Mouse (Mus musculus): ENCODE results near the gene Chrdl2. TPM values are rescaled to one million over a fixed set of nuclear protein-coding genes. Genes with fewer than 3 reads are reported as not detected.

Chrdl2 gene
- polyA plus RNA-seq, 1 experiment from 2014 or later, result 0.14 TPM

DNA sequence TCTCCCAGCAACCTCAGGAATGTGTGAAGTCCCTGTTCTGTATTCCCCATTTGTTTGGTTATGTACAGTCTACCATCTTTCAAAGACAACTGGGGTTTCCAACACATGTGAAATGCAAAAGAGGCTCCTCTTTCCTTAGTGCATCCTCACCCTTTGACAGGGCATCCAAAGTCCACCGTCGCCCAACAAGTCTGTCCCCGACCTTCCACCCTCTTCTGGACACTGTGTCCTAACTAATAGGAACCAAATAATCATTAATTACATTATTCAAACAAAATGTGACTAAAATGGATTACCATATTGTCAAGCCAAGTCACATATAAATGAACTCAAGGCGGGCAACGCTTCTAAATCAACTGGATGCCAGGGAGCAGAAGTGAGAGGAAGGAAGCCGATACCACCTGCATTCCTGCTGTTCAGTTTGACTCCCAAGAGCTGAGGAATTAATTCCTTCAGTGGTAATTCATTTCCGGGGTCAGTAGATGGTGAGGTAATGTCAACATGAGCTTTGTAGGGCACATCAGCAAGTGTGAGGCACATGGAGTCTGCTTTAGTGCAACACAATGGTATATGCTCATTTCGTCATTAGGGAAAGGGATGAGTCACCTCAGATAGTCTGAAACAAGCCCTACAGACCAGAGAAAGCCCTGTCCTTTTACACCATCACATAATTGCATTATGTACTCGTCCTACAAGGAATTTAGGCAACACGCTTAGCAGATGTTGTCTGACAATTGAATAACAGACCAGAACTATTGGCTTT lies 31.6 kb upstream of the Chrdl2 start:
- WGBS, result 83% methylated on average over 10 of the region's 10 CpGs
- Histone ChIP-seq H3K9me3 (replicated peaks) (no peaks in the 10 kb centered on the region), H3K27ac (no peak overlapping the region), H3K36me3 (peaks cover 9% of the 10 kb centered on the region), H3K4me3 (no peak overlapping the region), H3K27me3 (ENCODE audit: low read depth, poor library complexity, severe bottlenecking) (no peaks in the 10 kb centered on the region), H3K4me1 (peaks cover 29% of the 10 kb centered on the region)
- peak; percentile 17 for DNase-seq (ENCODE audit: low spot score)

DNA sequence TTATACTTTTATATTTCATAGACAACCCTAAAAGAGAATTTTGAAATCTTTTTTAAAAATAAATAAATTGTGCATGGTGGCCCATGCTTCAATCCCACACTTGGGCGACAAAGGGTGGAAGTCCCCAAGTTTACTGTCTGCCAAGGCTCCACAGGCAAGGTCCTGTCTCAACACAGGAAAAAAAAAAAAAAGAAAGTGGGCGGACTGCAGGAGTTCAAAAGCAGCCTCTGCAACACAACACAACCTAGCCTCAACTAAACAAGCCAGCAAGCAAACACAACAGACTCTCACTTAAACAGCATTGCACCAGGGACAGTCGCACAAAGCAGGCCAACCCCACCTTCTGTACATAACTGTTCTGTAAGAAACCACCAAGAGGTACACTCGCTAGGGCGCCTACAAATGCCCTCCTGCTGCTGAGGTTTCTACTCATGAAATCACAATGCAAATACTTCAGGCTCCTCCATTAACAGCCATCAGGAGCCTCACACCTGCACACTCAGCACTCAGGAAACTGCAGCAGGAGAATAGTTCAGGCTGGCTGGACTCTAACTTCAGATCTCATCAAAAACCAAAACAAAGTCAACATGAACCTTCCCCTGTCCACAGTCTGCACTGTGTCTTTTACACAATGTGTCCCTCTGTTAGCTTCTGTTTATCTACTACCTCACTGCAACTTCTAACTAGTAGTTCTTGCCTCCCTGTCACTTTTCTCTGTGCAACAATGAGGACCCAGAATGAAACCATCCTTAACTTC lies 30.0 kb upstream of the Chrdl2 start:
- peaks cover 9% of the 10 kb centered on the region for H3K36me3 ChIP-seq
- H3K4me1 ChIP-seq, result peaks cover 33% of the 10 kb centered on the region
- H3K4me3 ChIP-seq, result no peak overlapping the region
- H3K27me3 ChIP-seq (ENCODE audit: low read depth, poor library complexity, severe bottlenecking), result no peaks in the 10 kb centered on the region
- DNase-seq (ENCODE audit: low spot score), result peak; percentile 17
- H3K9me3 ChIP-seq (replicated peaks), result no peaks in the 10 kb centered on the region
- H3K27ac ChIP-seq, result no peak overlapping the region
- WGBS, result 87% methylated on average over 5 of the region's 5 CpGs

DNA sequence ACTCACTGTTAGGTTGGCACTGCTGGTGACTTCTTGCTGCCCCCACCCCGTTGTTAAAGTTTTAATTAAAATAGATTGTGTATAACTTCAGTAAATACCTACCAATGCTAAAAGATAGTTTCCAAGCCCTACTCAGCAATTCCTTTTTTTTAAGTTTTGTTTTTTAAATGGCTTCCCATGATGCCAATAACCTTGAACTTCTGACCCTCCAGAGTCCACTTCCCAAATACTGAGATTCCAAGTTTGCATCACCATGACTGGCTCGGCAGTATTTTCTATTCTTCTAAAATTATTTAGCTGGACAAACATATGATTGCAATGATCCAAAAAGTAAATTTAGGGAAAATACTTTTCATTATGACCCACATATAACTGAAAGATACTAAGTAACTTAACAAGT lies 27.9 kb upstream of the Chrdl2 start:
- Histone ChIP-seq H3K4me1 (peaks cover 27% of the 10 kb centered on the region), H3K9me3 (replicated peaks) (no peaks in the 10 kb centered on the region), H3K27me3 (ENCODE audit: low read depth, poor library complexity, severe bottlenecking) (no peaks in the 10 kb centered on the region), H3K27ac (no peak overlapping the region), H3K36me3 (peaks cover 9% of the 10 kb centered on the region), H3K4me3 (no peak overlapping the region)
- WGBS, result 91% methylated on average over 2 of the region's 2 CpGs
- DNase-seq (ENCODE audit: low spot score), result peak; percentile 5

DNA sequence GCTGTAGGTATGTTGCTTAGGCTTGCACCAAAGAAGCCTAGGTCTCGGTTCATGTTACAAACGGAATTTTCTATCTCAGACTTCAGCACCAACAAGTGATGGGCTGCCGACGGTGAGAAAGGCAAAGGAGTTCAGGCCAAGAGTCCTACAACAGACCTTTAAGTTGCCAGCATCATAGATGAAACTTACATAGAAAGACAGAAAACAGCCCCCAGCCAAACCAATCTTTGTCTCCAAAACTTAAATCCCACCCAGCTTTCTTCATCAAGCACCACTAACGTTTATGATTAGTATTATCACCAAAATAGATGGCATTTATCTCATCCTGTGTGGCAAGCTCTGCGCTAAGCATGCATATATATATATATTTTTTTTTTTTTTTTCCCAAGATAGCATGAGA lies 26.9 kb upstream of the Chrdl2 start:
- peak overlapping the region; percentile 97 for H3K4me3 ChIP-seq
- H3K36me3 ChIP-seq, result peaks cover 9% of the 10 kb centered on the region
- H3K27ac ChIP-seq, result peak overlapping the region; percentile 99
- H3K4me1 ChIP-seq, result peaks cover 24% of the 10 kb centered on the region
- no peak for DNase-seq (ENCODE audit: low spot score)
- no peaks in the 10 kb centered on the region for H3K27me3 ChIP-seq (ENCODE audit: low read depth, poor library complexity, severe bottlenecking)
- no peaks in the 10 kb centered on the region for H3K9me3 ChIP-seq (replicated peaks)
- WGBS, result 14% methylated on average over 6 of the region's 6 CpGs

DNA sequence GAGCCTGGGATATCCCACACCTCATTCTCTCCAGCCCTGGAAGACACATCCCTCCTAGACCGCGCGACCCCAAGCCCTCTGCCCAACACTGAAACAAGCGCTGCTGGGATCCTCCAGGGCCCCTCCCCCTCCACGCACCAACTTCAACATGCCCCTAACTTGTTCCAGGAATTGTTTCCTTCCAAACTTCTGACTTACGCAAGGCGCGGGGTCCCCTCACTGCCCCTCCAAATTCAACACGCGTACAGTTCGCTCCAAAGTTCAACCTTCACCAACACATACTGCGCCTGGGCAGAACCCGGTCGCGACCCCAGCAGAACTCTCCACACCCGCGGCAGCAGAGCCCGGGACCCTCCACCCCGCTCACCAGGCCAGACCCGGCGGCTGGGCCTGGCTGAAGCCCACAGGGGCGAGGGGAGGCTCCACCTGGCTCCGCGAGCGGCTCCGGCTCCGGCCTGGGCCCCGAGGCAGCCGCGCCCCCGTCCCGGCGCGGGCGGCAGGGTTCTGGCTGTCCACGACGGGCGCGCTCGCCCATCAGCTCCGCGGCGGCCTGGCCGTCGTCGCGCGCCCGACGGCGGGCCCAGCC lies 26.3 kb upstream of the Chrdl2 start:
- Histone ChIP-seq H3K4me1 (peaks cover 19% of the 10 kb centered on the region), H3K27ac (peak overlapping the region; percentile 99), H3K27me3 (ENCODE audit: low read depth, poor library complexity, severe bottlenecking) (no peaks in the 10 kb centered on the region), H3K36me3 (peaks cover 9% of the 10 kb centered on the region), H3K4me3 (peak overlapping the region; percentile 97), H3K9me3 (replicated peaks) (no peaks in the 10 kb centered on the region)
- peak; percentile 82 for DNase-seq (ENCODE audit: low spot score)
- 0% methylated on average over 51 of the region's 51 CpGs for WGBS

DNA sequence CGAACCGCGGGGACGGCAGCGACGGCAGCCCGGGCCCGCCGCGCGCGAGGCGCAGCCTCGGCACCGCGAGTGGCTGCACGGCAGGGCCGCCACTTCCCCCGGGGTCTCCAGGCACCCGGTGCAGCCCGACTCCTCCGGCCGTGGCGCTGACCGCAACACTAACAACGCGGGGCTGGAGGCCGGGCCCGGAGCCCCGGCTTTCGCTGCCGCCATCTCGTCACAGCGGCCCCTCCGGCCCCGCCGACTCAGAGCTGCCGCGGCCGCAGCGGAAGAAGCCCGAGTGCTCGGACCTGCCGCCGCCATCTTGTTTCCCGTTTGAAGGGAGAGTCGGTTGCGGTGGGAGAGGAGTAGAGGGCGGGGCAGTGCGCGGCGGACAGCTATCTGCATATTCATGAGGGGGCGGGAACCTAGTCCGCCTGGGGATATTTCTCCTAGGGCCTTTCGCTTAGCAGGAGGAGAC lies 25.8 kb upstream of the Chrdl2 start, which contains the start of gene Rnf169:
Gene Rnf169, minus strand, starts transcription at position 317 of the 460 bp plus-strand sequence.
- H3K4me3 ChIP-seq, result peak within 1 kb of the TSS; percentile 97
- H3K9me3 ChIP-seq (replicated peaks), result no peaks in the 10 kb centered on the region
- under 1% methylated on average over 55 of the region's 55 CpGs for WGBS
- peaks cover 18% of the 10 kb centered on the region for H3K4me1 ChIP-seq
- H3K27me3 ChIP-seq (ENCODE audit: low read depth, poor library complexity, severe bottlenecking), result no peaks in the 10 kb centered on the region
- peak within 1 kb of the TSS; percentile 99 for H3K27ac ChIP-seq
- DNase-seq (ENCODE audit: low spot score), result peak; percentile 91
- H3K36me3 ChIP-seq, result peaks cover 9% of the 10 kb centered on the region

DNA sequence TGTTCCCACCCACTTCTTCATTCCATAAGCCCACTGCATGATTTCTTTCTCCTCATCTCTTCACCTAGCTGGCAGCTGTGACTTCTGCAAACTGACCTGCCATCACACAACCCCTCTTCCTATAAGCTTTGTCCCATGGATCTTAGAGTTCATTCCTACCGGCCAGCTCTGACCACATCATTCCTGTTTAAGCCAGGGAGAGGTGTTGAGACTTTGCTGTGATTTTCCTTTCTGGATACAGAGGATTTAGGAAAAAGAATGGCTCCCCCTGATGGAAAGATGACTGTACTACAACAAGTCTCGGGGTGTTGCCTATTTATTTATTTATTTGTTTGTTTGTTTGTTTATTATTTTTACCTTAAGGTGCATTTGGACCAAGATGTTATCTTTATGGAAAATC lies 24.7 kb upstream of the Chrdl2 start:
- Histone ChIP-seq H3K4me1 (peaks cover 15% of the 10 kb centered on the region), H3K9me3 (replicated peaks) (no peaks in the 10 kb centered on the region), H3K27ac (peak overlapping the region; percentile 99), H3K4me3 (no peak overlapping the region), H3K36me3 (peaks cover 9% of the 10 kb centered on the region), H3K27me3 (ENCODE audit: low read depth, poor library complexity, severe bottlenecking) (no peaks in the 10 kb centered on the region)
- DNase-seq (ENCODE audit: low spot score), result peak; percentile 46
- WGBS, result 10% methylated on average over 2 of the region's 2 CpGs

DNA sequence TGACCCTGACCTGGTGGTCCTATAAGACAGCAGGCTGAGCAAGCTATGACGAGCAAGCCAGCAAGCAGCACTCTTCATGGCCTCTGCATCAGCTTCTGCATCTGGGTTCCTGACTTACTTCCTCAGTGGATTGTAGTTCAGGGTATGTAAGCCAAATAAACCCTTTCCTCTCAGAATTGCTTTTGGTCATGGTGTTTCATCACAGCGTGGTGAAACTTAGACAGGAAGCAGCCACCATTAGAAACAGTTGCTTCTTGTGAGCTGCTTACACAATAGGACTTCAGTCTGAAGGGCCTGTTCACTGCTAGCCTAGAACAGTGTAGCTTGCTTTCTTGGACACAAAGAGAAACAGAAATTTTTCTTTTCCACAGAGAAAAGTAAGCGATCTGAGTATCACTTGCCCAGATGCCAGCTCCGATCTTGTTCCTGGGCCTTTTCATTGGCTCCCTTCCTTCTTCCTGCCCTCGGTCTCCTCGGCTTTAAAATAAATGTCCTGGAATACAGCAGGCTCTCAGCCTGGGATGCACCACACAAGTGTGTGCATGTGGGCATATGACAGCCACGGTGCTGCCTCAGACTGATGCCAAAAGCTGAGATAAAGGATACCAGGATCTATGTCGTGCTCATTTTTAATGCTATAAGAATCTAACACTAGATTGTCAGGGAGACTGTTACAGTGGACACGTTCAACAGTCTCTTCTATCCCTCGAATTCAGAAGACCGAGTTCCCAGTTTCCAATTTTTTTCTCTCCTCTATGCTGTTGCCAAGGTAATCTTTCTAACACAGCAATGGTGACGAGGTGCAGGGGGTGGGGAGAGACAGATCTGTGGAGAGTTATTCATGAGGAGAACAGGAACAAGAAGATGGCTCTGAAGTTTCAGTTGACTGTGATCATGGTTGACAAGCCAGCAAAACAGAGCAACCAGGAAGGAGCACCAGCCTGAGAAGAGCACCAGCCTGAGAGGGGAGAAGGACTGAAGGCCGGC lies 23.4 kb upstream of the Chrdl2 start:
- WGBS, result 86% methylated on average over 13 of the region's 13 CpGs
- Histone ChIP-seq H3K9me3 (replicated peaks) (no peaks in the 10 kb centered on the region), H3K4me3 (no peak overlapping the region), H3K27me3 (ENCODE audit: low read depth, poor library complexity, severe bottlenecking) (0 out of 2 replicates have a peak, but pooled peaks cover 6% of the 10 kb centered on the region), H3K27ac (no peak overlapping the region), H3K4me1 (peaks cover 15% of the 10 kb centered on the region), H3K36me3 (0 out of 2 replicates have a peak, but pooled peaks cover under 1% of the 10 kb centered on the region)
- DNase-seq (ENCODE audit: low spot score), result no peak

DNA sequence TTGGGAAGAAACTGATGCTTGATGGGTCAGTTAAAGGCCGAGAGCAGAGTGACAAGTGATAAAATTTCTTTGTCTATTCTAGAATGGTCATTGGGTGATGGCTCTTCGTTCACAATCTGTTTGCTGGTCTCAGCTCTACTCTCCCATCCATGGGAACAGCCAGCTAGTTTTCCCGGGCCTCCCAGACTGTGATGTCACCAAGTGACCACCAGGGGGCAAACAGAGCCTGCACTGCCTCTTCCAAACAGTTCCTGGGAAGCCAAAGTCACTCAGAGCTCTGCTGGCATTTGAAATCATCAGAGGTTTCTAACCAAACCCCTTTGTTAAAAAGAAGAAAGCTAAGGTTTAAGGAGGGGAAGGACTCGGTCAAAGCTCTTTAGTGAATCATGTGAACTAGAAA lies 17.2 kb upstream of the Chrdl2 start:
- 9% methylated on average over 4 of the region's 4 CpGs for WGBS

DNA sequence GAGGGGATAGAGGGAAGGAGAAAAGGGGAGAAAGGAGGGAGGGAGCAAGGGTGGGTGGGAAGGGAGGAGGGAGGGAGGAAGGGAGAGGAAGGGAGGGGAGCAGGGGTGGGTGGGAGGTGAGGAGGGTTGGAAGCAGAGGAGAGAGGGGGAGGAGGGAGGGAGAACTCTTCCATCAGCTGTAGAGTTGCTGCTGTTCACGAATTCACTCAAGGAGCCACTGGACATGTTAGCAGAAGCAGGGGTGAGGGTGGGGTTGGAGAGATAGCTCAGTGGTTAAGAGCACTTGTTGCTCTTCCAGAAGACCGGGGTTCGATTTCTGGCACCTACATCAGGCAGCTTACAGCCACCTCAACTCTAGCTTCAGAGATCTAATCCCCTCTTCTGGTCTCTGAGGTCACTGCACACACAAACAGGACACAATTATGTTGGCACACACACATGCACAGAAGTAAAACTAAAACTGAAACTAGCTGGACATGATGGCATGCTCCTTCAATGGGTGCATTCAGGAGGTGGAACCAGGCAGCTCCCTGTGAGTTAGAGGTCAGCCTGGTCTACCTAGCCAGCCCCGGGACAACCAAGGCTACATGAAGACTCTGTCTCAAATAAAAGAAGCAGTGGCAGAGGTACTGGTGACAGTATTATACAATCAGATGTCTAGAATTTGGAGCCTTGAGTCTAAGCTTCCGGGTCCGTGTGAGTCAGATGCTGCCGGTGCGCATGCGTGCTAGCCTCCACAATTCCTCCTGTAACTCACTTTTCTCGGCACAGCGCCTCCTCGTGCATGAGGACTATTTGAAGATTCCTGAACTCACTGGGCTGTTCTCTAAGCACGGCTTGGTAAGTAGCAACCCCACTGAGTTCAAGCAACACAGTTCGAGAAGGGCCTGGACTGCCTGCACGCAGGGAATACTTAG lies 15.9 kb upstream of the Chrdl2 start:
- H3K27ac ChIP-seq, result no peak overlapping the region
- H3K36me3 ChIP-seq, result no peaks in the 10 kb centered on the region
- WGBS, result 65% methylated on average over 15 of the region's 15 CpGs
- H3K9me3 ChIP-seq (replicated peaks), result no peaks in the 10 kb centered on the region
- no peak for DNase-seq (ENCODE audit: low spot score)
- H3K27me3 ChIP-seq (ENCODE audit: low read depth, poor library complexity, severe bottlenecking), result 0 out of 2 replicates have a peak, but pooled peaks cover 6% of the 10 kb centered on the region
- H3K4me3 ChIP-seq, result no peak overlapping the region
- H3K4me1 ChIP-seq, result peaks cover 10% of the 10 kb centered on the region; the same call in 1 of the 2 replicates

More for the DNA sequence above, 17.2 kb upstream of the Chrdl2 start:
- DNase-seq (ENCODE audit: low spot score), result peak; percentile 84
- Histone ChIP-seq H3K36me3 (no peaks in the 10 kb centered on the region), H3K27ac (no peak overlapping the region), H3K4me1 (peaks cover 10% of the 10 kb centered on the region; the same call in 1 of the 2 replicates), H3K27me3 (ENCODE audit: low read depth, poor library complexity, severe bottlenecking) (0 out of 2 replicates have a peak, but pooled peaks cover 6% of the 10 kb centered on the region), H3K4me3 (no peak overlapping the region), H3K9me3 (replicated peaks) (no peaks in the 10 kb centered on the region)

DNA sequence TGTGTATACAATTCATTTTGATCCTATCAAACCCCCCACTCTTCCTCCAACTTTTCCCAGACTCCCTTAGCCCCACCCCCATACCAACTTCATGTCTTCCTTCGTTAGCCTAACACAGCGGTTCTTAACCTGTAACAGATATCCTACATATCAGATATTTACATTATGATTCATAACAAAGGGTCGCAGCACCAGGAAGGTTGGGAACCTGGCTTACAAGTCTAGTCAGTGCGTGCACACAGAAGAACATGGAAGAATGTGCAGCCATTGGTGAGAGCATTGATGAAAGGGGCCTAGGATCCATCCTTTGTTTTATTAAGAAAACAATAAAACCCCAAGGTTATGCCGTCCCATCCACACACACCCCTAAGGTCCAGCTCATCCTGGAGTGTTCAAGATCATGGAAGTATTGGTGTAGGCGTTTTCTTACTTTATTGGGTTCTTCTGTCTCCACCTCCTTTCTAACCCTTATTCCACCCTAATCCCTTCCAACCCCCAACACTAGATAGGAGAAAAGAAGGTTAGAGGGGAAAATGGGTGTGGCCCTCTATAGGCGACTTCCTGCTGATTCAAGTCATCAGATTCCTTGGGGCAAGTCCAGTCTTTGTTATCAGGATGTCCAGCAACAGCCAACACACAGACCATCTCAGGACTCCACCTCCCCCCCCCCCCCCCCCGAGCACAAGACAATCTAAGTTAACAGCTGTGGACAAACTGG lies 14.8 kb upstream of the Chrdl2 start:
- Histone ChIP-seq H3K27ac (no peak overlapping the region), H3K9me3 (replicated peaks) (no peaks in the 10 kb centered on the region)
- WGBS, result 81% methylated on average over 8 of the region's 8 CpGs

More for the DNA sequence above, 14.8 kb upstream of the Chrdl2 start:
- 0 out of 2 replicates have a peak, but pooled peaks cover 6% of the 10 kb centered on the region for H3K27me3 ChIP-seq (ENCODE audit: low read depth, poor library complexity, severe bottlenecking)
- no peak for DNase-seq (ENCODE audit: low spot score)
- H3K36me3 ChIP-seq, result no peaks in the 10 kb centered on the region
- H3K4me1 ChIP-seq, result peaks cover 10% of the 10 kb centered on the region; the same call in 1 of the 2 replicates
- no peak overlapping the region for H3K4me3 ChIP-seq

All from limb, embryonic 10.5 days (tissue).